Mouse (Mus musculus) urinary bladder, postnatal 14 days (tissue): ENCODE data around the gene Olig2.

ENCODE experiments used
- DNase-seq: peaks from one replicate; pipeline ENCODE4 v3.0.0; 2021; ENCODE audit warnings: low spot score

Olig2 gene

GRCm38 (mm10) chr16:91225233-91226037, at the start of gene Olig2:
Gene Olig2 (plus strand): TSS chr16:91225457.
- DNase-seq: no peak

- no peak for DNase-seq
Measured at GRCm38 (mm10) chr16:91175892-91176291, 49.4 kb upstream of the Olig2 start.

DNA sequence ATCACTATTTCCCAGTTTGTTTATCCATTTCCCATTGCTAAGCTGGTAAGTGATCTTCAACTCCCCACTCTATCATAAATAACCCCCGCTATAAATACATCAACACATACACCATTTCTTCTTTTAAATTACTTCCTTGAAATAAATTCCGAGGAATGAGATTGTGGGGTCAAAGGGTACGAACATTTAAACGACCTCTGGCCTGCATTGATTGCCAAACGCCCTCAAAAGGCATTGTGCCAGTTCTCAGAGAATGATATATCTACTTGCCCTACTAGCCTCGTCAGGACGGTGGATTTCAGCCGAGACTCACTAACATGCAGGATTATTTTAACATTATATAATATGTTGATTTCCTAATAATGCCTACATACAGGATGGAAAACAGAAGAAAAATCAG, 38.2 kb upstream of the Olig2 start:
- no peak for DNase-seq

DNA sequence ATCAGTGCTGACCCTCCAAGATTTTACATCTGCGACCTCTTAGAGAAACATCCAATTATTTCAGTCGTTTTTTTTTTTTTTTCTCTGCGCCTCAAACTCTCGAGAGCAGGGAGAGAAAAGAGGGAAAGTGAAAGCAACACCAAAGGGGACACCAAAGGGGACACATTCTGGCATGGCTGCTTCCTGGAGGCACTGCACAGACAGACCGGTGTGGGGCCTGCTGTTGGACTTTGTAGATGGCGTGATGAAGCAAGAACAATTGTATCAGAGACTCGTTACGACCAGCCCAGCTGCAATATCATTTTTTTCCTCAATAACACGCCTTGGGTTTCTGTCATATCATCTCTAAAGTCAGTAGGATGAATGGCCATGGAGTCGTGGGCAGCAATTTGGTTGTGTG, 37.6 kb upstream of the Olig2 start:
- no peak for DNase-seq

- no peak for DNase-seq
Measured at GRCm38 (mm10) chr16:91188304-91188703, 37.0 kb upstream of the Olig2 start.

DNA sequence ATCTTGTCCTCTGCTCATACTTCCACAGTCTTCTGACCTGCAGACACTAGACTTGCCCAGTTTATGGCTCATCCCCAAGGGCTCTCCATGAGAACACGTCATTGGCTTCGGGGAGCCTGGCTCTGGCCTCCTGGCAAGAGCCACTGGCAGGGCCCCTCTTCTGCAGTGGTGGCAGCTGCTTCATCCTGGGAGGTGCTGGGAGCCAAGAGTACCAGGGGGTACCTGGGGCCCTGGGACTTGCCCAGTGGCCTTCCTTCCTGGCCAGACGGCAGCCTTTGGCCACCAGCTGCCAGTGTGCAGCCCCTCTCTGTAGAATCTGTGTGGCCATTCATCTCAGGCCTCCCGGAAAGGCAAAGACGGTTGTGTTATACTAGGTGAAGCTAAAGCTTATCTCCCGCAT, 34.0 kb upstream of the Olig2 start:
- no peak for DNase-seq

DNA sequence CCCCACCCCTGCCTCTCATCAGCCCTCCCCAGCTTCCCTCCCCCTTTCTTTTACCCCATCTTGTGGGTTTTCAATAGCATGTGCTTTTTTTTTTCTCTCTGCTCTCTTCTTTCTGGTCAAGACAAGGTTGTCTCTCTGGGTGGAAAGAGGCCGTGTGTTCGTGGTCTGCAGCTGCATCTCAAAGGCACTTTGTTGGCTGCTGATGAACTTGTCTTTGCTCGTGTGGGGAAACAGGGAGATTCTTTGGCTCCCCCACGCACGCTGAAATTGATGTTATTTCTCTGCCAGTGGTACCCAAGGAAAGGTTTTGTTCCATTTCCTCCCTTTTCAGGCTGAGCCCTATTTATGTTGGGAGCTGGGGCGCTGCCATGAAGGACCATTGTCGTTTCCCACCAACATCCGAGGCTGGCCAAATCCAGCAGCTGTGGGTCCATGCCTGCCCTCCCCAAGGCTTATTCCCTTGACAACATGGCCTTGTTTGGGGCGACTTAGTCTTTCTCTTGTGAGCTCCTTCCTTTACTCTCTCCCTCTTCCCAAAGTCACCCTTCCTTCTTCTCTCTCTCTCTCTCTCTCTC, 33.5 kb upstream of the Olig2 start:
- no peak for DNase-seq

GRCm38 (mm10) chr16:91192672-91193354, 32.4 kb upstream of the Olig2 start:
- DNase-seq: no peak

DNA sequence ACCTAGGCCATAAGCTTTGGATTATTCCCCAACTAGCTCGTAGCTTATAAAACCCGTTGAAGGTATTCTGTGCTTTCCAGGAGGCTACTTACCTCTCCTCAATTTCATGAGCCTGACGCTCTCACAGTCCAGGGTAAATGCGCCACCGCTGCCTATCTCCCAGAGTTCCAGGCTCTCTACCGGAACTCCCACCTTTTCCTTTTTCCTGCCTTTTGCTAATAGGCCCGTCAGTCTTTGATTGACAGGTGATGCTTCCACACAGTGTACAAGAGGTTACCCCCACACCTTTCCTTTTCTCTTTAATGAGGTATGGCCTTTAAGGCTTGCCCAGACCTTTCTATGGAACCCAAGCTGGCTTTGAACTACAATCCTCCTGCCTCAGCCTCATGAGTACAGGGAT, 25.4 kb upstream of the Olig2 start:
- DNase-seq: no peak

DNA sequence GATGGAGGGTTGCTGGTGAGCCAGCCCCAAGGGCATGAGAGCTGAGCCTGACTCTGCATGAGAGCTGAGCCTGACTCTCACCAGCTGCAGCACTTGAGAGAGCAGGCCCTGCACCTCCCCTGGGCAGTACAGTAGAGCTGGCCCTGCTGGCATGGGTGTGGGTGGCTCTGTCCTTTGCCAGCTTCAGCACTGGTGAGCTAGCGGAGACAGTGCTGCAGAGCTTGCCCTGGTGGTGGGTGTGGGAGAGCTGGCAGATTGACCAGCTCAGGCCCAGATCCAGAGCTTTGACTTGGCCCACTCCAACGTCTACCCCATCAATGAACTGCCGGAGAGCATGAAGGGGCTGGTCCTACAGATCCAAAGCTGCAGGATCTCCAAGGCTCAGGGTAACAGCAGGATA, 22.3 kb upstream of the Olig2 start:
- DNase-seq: no peak

DNA sequence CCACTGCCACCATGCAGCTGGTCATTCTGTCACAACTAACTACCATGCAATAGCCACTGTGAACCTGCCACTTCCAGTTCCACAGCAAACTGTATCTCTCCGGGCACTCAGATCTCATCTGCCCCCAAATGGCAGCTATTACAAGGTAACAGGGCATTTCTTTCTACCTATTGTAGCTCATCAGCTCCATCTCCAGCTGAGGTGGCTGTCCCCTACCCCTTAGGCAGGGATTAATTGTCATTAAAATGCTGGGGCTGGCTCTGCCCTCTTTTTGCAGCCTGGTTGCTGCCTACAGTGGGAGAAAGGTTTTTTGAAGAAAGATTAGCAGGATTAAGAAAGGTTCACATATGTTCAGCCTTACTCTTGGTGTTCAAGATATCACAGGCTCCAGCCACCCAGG, 18.9 kb upstream of the Olig2 start:
- DNase-seq: no peak

DNA sequence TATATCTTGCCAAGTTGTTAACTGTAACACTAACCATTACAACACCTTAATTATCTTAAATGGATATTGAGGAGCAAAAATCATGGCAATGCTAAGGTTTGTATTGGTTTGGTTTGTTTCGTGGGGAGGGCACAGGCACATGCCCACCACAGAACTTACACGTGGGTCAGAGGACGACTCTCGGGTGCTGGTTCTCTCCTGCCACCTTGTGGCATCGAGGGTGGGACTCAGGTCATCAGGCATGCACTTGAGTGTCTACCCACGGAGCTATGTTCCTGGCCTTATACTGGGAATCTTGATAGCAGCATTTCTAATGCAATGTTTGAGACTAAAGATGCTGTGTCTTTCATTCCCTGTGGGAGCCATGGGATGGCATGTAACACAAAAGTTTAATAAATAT, 8.2 kb upstream of the Olig2 start:
- DNase-seq: no peak

- no peak for DNase-seq
Measured at GRCm38 (mm10) chr16:91217948-91218347, 7.3 kb upstream of the Olig2 start.

DNA sequence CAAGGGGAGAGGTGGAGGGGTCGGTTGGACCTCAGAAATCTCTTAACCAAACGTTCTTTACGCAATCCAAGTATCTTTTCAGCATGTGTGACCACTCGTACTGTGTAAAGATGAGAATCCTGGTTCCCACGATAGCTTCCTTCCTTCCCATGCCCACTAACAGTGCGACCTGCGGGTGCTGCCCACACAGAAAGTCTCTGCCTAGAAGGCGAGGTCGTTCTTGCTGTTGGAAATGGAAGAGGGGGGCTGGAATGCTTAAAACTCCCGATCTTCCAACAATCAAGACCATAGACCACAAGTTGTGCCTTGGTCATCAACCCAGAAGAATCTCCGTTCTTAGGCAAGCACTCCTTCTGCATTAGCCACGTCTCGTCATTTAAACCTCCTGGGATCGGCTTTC, 6.0 kb upstream of the Olig2 start:
- DNase-seq: no peak

DNA sequence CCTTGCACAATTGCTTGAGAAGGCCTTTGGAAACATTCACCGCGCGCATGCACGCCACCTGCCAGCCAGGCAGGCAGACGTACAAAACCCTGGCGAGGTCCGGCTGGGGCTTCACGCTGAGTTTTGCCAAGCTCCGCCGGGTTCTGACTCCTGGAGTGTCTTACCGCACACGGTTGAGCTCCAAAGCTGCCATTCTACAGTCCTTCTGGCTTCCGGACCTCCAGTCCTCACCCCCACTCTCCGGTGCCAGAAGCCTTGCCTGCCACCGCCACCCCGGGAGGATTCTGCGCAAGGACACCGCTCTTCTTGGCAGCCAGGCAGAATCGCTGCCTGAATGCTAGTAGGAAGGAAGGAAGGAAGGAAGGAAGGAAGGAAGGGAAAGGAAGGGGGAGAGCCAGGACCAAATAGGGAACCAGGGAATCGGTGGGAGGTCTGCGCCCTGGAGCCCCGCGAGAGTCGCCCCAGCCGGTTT, 3.0 kb upstream of the Olig2 start:
- no peak for DNase-seq

DNA sequence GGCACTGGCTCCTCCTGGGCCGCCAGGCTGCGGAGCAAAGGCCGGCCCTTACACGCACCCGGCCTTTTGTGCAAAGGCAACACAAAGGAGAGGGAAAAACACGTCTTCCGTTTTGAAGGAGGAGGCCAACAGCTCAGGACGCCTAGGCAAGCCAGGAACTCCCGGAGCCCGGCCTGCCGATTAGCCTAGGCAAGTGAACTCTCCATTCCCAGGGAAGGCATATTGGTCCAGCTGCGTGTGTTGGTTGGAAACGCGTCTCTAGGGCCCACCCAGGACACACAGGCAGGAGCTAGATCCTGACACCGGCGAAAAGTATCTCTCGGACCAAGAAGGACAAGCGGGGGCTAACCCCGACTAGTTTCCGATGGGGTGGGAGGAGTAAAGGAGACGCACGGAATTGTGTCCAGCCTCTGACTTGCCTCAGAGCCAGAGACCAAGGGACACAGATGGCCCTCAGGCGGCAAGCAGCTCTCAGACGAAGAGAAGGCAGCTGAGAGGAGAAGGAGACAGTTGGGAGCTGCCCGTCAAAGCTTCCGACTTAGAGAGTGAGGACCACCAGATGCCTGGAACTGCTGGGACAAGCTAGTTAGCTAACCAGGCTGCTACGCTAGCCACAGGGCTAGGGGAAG, 2.5 kb upstream of the Olig2 start:
- DNase-seq: no peak

DNA sequence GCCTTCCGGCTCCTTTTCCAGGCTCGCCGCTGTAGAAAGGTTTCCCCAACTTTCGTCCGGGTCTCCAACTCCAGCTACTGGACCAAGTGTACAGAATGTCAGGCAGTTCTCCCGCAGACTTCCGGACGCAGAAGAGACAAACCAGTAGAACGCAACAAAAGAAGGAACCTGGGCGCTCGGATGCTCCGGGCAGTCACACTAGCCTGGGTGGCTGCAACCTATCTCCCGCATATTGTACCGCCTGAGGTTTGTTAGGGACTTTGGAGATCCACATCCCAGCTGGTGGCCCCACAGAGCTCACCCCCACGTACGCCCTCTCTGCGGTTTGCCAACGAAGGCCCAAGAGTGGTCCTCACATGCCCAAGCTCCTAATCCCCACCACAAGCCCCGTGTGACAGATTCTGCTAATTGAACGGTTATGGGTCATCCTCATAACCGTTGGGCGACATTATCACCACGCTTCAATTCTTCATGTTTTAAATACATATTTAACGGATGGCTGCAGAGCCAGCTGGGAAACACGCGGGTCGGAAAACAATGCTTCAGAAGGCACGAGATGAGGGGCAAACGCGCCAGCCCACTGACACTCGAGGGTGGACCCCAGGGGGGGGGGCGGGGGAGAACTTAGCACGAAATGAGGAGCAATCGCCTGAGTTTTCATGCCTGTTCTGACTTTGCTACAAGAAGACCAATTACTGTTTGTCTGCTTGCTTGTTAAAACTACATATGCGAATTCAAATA, 1.8 kb upstream of the Olig2 start:
- DNase-seq: no peak

DNA sequence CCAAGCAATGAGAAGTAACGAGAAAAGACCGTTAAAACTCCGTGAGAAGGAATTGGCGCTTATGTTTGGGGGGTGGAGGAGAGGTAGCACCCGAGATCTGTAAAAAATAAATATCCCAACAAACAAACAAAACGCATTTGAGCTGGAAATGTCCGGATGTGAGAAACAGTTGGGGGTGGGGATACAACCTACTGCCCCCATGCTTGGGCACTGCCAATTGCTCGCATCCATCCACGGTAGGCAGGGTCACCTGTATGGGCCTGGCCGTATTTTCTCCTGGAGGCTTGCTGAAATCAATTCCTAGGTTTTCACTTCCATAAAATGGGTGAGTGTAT, 1.2 kb upstream of the Olig2 start:
- no peak for DNase-seq

- DNase-seq: no peak
Measured at GRCm38 (mm10) chr16:91224481-91225232, 600 bp upstream of the Olig2 start.

- DNase-seq: no peak
Measured at GRCm38 (mm10) chr16:91226038-91226882, 1.0 kb downstream of the Olig2 start.
